Mouse (Mus musculus) ES-Bruce4 (cell line): ENCODE measurements around the gene Lpar2.

Source experiments
- CTCF ChIP-seq: IDR thresholded peaks from one replicate; pipeline ENCODE4 v1.8.1; 2011; ENCODE audit warnings: low read depth, low read length
- POLR2A ChIP-seq: IDR thresholded peaks from one replicate; pipeline ENCODE4 v1.8.1; 2011; ENCODE audit warnings: low read length; ENCODE audit not compliant: insufficient read depth

- TF ChIP-seq POLR2A: no peak
- TF ChIP-seq CTCF: peak; percentile 92
Measured at GRCm38 (mm10) chr8:69849899-69850298, 27.7 kb downstream of the Lpar2 start.
